Mouse (Mus musculus): Measurements from ENCODE around the gene 1700023F06Rik.

Gene 1700023F06Rik

DNA sequence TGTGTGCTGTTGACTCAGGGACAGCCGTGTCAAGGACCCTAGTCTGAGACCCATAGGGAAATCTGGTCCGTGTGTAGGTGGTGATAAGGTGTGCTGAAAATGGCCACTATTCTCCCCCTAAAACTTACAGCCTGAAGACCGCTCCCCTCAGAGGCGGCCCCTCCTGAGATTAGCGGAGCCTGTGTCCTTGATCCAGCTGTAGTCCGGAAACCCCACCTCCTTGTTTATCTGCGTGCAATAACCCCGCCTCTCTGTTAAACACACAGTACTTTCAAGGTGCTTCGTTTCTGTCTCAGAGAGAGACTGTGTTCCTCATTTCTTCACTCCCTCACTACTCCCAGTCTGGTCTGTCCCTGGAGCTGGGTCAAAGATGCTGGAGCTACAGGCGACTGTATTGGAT is 44.0 kb downstream of the 1700023F06Rik start:
- DNase-seq (ENCODE audit: low spot score in 2 of 2), result no peak

DNA sequence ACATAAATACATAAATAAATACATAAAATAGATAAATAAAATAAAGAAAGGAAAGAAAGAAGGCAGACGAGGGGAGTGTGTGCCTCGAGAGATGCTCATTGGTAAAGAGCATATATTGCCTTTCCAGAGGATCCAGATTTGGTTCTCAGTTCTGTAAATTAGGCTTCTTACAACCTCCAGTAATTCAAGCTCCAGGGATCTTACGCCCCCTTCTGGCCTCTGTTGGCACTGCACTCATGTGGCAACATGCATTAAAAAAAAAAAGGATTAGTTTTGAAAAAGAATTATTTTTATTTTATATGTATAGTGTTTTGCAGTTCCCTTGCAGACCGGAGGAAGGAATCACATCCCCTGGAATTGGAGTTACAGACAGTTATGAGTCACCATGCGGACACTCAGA is 46.2 kb downstream of the 1700023F06Rik start:
- no peak for DNase-seq (ENCODE audit: low spot score in 2 of 2)

DNA sequence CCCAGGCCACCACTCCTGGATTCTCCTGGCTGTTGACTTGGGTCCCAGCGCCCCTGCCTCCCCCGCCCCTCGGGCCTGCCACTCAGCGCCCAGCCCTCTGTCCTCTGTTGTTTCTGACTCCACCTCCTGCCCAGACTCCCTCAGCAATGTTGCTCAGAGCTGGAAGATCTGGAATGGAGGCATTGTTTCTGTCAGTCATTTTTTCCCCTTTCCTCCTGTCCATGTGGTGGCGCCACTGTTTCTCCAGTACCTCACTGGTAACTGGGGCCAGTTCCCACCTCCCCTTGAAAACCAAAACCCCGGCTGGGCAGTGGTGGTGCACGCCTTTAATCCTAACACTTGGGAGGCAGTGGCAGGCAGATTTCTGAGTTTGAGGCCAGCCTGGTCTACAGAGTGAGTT is 46.9 kb downstream of the 1700023F06Rik start:
- DNase-seq (ENCODE audit: low spot score in 2 of 2), result no peak

DNA sequence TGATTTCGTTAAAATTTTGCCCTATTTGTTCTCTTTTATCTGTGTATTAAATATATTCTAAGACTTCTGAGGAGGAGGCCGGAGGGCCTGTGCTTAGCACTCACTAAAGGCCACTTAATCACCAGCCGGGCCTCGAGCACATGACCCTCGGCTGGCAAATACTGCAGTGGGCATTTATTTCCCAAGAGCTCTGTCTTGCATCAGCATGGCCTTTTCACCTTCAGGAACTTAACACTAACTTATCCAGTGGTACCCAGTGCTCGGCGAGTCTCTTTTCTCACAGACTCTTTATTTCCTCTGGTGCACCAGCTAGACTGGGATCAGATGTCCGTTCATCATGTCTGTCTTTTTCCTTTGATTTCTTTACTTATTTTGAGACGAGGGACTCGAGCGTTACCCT is 47.6 kb downstream of the 1700023F06Rik start:
- no peak for DNase-seq (ENCODE audit: low spot score in 2 of 2)

DNA sequence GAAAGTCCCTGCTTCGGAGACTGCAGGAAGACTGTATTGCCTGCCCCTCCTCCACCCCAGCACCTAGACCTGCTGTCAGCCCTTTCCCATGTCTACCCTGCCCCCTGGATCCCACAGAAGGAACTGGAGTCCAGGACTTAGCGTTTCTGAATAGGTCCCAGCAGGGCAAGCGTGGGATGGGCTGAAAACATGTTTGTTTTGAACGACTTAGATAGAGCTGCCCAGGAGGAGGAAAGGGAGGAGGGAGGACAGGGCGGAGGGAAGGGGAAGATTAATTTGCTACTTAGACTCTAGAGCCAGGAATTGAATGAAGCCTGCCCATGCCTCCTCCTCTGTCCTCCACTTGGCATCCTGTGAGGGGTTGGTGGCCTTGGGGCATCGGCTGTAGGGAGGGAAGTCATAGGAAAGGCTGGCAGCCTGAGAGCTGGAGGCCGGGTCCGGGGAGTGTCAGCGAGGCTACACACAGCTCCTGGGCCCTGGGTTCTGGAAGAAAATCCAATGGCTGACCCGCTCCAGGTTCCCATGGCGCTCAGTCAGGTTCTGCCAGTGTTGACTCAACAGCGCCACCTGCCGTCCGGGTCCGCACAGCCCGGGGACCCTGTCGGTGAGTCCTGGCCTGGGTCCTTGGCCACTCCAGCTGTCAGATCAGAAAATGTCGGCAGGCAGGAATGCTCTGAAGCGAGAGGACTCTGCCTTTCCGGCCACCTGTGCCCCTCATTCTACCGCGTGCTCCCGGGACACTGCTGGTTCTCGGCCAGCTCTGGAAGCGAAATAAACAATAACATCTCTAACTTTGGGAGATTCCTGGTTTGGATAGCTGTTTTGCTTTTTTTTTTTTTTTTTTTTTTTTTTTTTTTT is 49.5 kb downstream of the 1700023F06Rik start:
- DNase-seq (ENCODE audit: low spot score in 2 of 2), result peak; percentile 93 to 95

DNA sequence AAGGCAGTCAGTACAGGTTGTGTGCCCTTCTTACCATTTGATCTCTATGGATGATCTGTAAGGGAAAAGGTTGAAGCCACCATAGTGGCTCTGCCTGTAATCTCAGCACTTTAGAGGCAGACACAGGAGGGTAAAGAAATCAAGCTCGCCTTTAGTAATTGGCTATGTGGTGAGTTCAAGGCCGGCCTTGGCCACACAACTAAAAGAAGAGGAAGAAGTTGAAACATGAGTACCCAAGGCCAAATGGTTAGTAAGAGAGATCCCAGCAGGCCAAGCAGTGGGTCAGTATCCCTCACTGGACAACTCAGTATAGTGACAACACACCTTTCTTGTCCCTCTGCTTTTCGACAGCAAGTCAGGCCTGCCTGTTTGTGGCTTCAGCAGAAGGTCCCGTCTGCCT is 58.6 kb downstream of the 1700023F06Rik start:
- no peak for DNase-seq (ENCODE audit: low spot score in 2 of 2)

Measured in frontal cortex, postnatal 36 days (tissue).